Mouse (Mus musculus) large intestine, adult 2 months (tissue): ENCODE data around the gene Rragb. TPM values are rescaled to one million over a fixed set of nuclear protein-coding genes. Genes with fewer than 3 reads are reported as not detected.
"Not testable (repeated sequence)": the region's sequence is repeated elsewhere in the genome, so short reads cannot be mapped to it uniquely, and the experiment has no call there.

Experiments
- DNase-seq: peaks from one replicate; pipeline ENCODE4 v3.0.0-alpha.2; 2012; ENCODE audit warnings: low read depth, low spot score
- WGBS: fragments of 180-500 bp; shearing (Covaris S2); methylation state at CpG from one replicate; pipeline ENCODE4 v1.1.7; 2018; 5-methylcytosine and 5-hydroxymethylcytosine counted together
- polyA plus RNA-seq: library from polyadenylated mRNA; depleted of rRNA; stranded (reverse); fragments of >200 nt; gene quantifications from 2 replicates; pipeline ENCODE4 v1.2.3, GENCODE M21; 2012; rRNA removed

The Rragb gene
- polyA plus RNA-seq: 0.43 and 0.69 TPM in 2 replicates

DNA sequence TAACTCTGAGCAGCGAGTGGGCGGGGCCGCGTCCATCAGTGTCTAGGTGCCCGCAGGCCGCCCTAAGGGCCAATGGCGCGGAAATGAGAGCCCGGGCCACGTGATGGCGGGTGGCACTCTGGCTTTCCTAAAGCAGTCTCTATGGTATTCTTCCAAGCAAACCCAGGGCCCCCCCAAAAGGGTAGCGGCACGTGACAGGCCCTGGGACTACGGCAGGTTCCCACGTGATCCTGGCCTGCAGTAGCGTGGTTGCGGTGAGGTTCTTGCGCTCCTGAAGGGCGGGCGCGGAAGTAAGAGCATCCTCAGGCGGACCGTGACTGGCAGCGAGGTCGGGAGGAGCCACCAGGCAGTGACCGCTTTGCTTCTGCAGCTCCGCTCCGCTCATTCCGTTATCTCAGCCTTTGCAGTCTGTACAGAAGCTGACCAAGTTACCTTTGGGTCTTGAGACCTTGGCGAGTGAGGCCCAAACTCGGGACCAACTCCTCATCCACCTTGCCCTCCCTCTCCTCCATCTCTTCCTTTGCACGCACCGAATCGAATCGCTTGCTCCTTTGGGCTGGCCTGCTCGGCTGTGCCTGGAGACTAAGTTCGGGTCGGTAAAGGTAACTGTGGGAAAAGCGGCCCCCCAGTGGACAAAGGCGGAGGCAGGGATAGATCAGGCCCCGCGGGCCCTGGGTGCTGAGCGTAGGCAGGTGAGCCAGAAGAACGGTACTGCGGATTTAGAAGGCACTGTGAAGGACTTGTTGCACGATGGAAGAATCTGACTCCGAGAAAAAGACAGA, at the start of gene Rragb:
Gene Rragb (plus strand): TSS at position 248 of the 782 bp plus-strand sequence.
- DNase-seq: peak; percentile 6
- 15% methylated on average over 47 of the region's 47 CpGs for WGBS

DNA sequence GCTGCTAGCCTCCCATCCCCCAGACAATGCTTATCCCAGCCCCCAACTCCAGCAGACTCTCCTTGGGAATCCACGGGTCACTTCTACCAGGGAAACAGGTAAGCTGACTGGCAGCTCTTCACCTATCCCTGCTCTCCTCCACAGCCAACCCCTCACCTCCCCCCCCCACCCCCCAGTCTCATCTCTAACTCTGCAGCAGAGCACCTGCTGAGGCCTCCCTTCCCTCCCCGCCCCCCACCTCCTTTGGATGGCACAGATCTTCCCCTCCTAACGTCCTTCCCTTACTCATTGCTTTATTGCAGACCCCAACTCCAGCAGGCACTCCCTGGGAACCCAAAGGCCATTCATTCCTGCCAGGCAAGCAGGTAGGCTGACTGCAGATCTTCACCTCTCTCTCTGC, 21.3 kb upstream of the Rragb start, which contains the start of gene Foxr2:
Gene Foxr2 (plus strand): TSS at position 301 of the 400 bp plus-strand sequence.
- WGBS: 9% methylated on average over 3 of the region's 3 CpGs

DNA sequence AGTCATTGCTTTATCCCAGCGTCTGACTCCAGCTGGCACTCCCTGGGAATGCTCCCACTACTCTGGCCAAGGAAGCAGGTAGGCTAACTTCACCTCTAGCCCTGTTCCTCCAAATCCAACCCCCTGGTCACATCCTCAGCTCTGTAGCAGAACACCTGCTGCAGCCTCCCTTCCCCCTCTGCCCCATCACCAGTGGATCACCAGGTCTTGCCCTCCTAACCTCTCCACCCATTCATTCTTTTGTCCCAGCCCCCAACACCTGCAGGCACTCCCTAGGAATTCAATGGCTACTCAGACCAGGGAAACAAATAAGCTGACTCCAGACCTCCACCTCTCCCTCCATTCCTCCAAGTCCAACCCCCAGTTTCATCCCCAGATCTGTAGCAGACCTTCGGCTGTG, 20.8 kb upstream of the Rragb start:
- DNase-seq: no peak
- 28% methylated on average over 2 of the region's 2 CpGs for WGBS

More for the DNA sequence above, 21.3 kb upstream of the Rragb start, which contains the start of gene Foxr2:
- no peak for DNase-seq

DNA sequence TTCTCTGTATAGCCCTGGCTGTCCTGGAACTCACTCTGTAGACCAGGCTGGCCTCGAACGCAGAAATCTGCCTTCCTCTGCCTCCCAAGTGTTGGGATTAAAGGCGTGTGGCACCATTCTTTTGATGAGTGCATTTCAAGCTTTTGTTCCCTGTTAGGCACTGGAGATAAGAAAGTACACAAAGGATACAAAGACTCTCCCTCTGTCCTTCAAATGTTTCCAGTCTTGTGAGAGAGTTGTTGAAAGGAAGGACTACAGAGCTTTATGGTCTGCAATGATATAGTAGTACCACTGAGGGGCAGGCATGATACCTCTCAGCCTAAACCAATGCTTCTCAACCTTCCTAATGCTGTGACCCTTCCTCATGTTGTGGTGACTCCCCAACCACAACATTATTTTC, 2.9 kb downstream of the Rragb start:
- DNase-seq: no peak
- 75% methylated on average over 3 of the region's 3 CpGs for WGBS

DNA sequence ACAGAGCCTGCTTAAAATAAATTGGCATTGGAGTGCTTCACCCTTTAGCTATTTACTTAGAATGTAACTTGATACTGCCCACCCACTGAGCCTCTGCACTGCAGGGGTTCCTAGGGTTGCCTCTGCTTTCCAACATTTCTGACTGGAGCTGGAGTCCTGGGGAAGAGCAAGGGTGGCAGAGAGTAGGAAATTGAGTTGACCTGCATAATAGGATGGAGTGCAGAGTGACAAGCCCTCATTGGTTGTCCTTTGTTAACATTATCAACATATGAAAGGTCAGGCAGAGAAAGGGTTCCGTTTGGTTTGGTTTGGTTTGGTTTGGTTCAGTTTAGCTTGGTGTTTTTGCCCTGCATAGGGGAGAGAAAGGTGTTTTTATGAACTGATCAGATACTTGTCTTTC, 12.0 kb downstream of the Rragb start:
- 22% methylated on average over 1 of the region's 1 CpGs for WGBS
- DNase-seq: no peak

DNA sequence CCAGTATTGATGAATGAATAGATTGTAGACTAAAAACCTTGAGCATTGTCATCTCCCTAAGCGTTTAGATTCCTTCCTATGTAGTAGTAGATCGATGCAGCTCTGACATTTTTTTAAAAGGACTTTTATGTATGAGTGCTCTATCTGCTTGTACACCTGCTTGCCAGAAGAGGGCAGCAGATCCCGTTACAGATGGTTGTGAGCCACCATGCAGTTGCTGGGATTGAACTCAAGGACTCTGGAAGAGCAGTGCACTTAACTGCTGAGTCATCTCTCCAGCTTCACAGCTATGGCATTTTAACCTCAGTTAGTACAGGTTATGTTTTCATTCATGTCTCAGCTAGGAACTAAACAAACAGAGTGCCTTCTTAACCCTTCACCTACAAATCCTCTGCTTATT, 15.5 kb downstream of the Rragb start:
- DNase-seq: no peak
- 48% methylated on average over 3 of the region's 3 CpGs for WGBS

DNA sequence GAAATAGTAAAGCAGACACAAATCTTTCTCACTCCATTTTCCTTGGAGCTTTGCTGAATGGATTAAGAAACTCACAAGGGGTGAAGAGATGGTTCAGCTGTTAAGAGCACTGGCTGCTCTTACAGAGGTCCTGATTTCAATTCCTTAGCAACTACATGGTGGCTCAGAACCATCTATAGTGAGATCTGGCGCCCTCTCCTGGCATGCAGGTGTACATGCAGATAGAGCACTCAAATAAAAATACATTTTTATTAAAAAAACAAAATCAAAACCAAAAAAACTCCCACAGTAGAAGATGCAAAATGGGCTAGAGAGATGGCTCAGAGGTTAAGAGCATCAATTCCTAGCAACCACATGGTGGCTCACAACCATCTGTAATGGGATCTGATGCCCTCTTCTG, 35.0 kb downstream of the Rragb start:
- 6% methylated on average over 1 of the region's 1 CpGs for WGBS
- DNase-seq: no peak

DNA sequence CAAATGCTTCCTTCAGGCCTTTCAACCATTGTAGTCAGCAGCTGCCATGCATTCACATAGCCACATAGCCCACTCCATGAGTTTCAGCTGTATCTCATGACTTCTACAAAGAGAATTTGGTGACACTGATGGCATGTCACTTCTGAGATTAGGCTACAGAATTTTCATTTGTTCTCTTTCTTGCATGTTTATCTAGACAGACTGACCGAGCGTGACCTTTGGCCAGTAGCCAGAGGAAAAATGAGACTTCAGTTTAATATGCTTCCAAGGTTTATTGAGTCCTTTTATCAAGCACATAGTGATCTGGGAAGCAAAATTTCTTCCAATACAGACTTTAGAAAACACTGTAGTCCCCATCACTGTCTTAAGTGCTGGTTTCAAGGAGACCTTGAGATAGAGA, 42.4 kb downstream of the Rragb start:
- DNase-seq: no peak
- WGBS: 46% methylated on average over 2 of the region's 2 CpGs

DNA sequence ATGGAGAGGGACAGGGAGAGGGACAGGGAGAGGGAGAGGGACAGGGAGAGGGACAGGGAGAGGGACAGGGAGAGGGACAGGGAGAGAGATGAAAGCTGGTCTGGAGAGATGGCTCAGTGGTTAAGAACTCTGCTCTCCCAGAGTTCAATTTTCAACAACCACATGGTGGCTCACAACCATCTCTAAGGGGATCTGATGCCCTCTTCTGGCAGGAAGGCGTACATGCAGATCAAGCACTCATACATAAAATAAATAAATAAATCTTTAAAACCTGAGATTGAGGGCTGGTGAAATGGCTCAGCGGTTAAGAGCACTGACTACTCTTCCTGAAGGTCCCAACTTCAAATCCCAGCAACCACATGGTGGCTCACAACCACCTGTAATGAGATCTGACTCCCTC, 59.4 kb downstream of the Rragb start:
- DNase-seq: not testable (repeated sequence)
- WGBS: 68% methylated on average over 2 of the region's 2 CpGs

DNA sequence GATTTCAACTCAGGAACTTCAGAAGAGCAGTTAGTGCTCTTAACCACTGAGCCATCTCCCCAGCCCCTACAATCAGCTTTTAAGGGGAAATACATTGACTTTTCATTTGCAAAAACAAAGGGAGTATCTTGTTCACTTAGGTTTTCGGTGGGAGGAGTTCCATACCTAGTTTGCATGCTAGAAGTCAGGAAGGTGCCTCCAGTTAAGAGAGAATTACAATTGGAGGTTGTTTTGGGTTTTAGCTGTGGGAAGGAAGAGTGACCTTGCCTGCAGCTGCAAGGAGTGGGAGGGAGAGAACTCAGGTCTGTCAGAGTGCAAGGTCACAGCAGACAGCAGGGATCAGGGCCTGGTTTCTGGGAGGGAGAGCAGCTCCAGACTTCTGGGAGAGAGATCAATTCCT, 71.3 kb downstream of the Rragb start:
- WGBS: 55% methylated on average over 1 of the region's 1 CpGs
- DNase-seq: no peak

Other genes starting within 250 kb of the Rragb start
- not detected in 2 replicates for gene Usp51, start 133.5 kb upstream of the Rragb start, polyA plus RNA-seq
- 2.6 and 2.8 TPM in 2 replicates for gene Mageh1, start 102.4 kb upstream of the Rragb start, polyA plus RNA-seq
- not detected in 2 replicates for gene Foxr2, start 21.2 kb upstream of the Rragb start, polyA plus RNA-seq
- gene Klf8, start 97.5 kb downstream of the Rragb start, polyA plus RNA-seq: 0.17 and 0.26 TPM in 2 replicates